Mouse (Mus musculus) erythroblast, embryonic 14.5 days (primary cell): ENCODE results near the gene Tpd52l2. TPM values are rescaled to one million over a fixed set of nuclear protein-coding genes. Genes with fewer than 3 reads are reported as not detected.
A peak's percentile ranks its signal among the peaks of the same experiment; 100 is the strongest.

Experiments used
- H3K27me3 ChIP-seq: 2 replicates; pipeline ENCODE4 v1.6.1; 2012; ENCODE audit warnings: inconsistent platforms; ENCODE audit not compliant: control insufficient read depth
- H3K36me3 ChIP-seq: 2 replicates; pipeline ENCODE4 v1.6.1; 2012; ENCODE audit warnings: mild to moderate bottlenecking, inconsistent platforms; ENCODE audit not compliant: control insufficient read depth
- H3K4me1 ChIP-seq: 2 replicates; pipeline ENCODE4 v1.6.1; 2012; ENCODE audit warnings: inconsistent platforms; ENCODE audit not compliant: control insufficient read depth
- H3K4me3 ChIP-seq: replicated peaks from 2 replicates; pipeline ENCODE3; 2012; ENCODE audit warnings: moderate library complexity, mild to moderate bottlenecking, inconsistent platforms
- H3K9me3 ChIP-seq: 2 replicates; pipeline ENCODE4 v1.6.1; 2012; ENCODE audit warnings: low read length, inconsistent platforms, mixed read lengths; ENCODE audit not compliant: control insufficient read depth
- GATA1 ChIP-seq: IDR thresholded peaks from 2 replicates; pipeline ENCODE4 v1.6.1; 2012; ENCODE audit warnings: low read length, inconsistent platforms, mixed read lengths
- TAL1 ChIP-seq: IDR thresholded peaks from 3 replicates; pipeline ENCODE4 v1.6.1; 2012; ENCODE audit warnings: low read length, inconsistent platforms, mixed read lengths
- polyA plus RNA-seq: library from polyadenylated mRNA; stranded (reverse); fragments of >175 nt; gene quantifications from 2 replicates; pipeline ENCODE4 v1.2.3, GENCODE M21; 2012

Tpd52l2 gene
- polyA plus RNA-seq, 1 experiment, result 5.4 TPM

GRCm38 (mm10) chr2:181496281-181496680 lies 661 bp upstream of the Tpd52l2 start:
- Histone ChIP-seq H3K4me3 (peak overlapping the region; percentile 85), H3K4me1 (peaks cover 56% of the 10 kb centered on the region), H3K36me3 (peaks cover 26% of the 10 kb centered on the region), H3K27me3 (no peaks in the 10 kb centered on the region), H3K9me3 (no peaks in the 10 kb centered on the region)
- TF ChIP-seq TAL1 (no peak), GATA1 (no peak)

- Histone ChIP-seq H3K4me1 (peaks cover 45% of the 10 kb centered on the region), H3K36me3 (peaks cover 38% of the 10 kb centered on the region), H3K9me3 (no peaks in the 10 kb centered on the region), H3K4me3 (peak overlapping the region; percentile 85), H3K27me3 (no peaks in the 10 kb centered on the region)
- no peak for TF ChIP-seq TAL1
- TF ChIP-seq GATA1, result no peak
Measured at GRCm38 (mm10) chr2:181497548-181497875, 570 bp downstream of the Tpd52l2 start.

- H3K4me3 ChIP-seq, result peak overlapping the region; percentile 85
- TF ChIP-seq GATA1, result no peak
- TF ChIP-seq TAL1, result no peak
- H3K9me3 ChIP-seq, result no peaks in the 10 kb centered on the region
- peaks cover 37% of the 10 kb centered on the region for H3K4me1 ChIP-seq
- H3K27me3 ChIP-seq, result no peaks in the 10 kb centered on the region
- H3K36me3 ChIP-seq, result peaks cover 49% of the 10 kb centered on the region
Measured at GRCm38 (mm10) chr2:181498644-181499043, 1.7 kb downstream of the Tpd52l2 start.

- H3K9me3 ChIP-seq, result no peaks in the 10 kb centered on the region
- no peak overlapping the region for H3K4me3 ChIP-seq
- no peaks in the 10 kb centered on the region for H3K27me3 ChIP-seq
- TF ChIP-seq TAL1, result no peak
- no peak for TF ChIP-seq GATA1
- H3K36me3 ChIP-seq, result peaks cover 98% of the 10 kb centered on the region
- H3K4me1 ChIP-seq, result no peaks in the 10 kb centered on the region
Measured at GRCm38 (mm10) chr2:181509191-181509590, 12.2 kb downstream of the Tpd52l2 start.

GRCm38 (mm10) chr2:181511231-181511630 lies 14.3 kb downstream of the Tpd52l2 start:
- TF ChIP-seq GATA1 (no peak), TAL1 (no peak)
- Histone ChIP-seq H3K4me1 (no peaks in the 10 kb centered on the region), H3K9me3 (no peaks in the 10 kb centered on the region), H3K27me3 (no peaks in the 10 kb centered on the region), H3K4me3 (no peak overlapping the region), H3K36me3 (peaks cover 98% of the 10 kb centered on the region)

- Histone ChIP-seq H3K9me3 (no peaks in the 10 kb centered on the region), H3K27me3 (no peaks in the 10 kb centered on the region), H3K4me3 (peak overlapping the region; percentile 95), H3K36me3 (peaks cover 62% of the 10 kb centered on the region), H3K4me1 (peaks cover 44% of the 10 kb centered on the region)
- TF ChIP-seq TAL1 (no peak), GATA1 (no peak)
Measured at GRCm38 (mm10) chr2:181519201-181519600, 22.3 kb downstream of the Tpd52l2 start.

GRCm38 (mm10) chr2:181520118-181520935 lies 23.4 kb downstream of the Tpd52l2 start, which contains the start of gene Dnajc5:
Gene Dnajc5, plus strand, starts transcription at chr2:181520485.
- Histone ChIP-seq H3K4me1 (peaks cover 46% of the 10 kb centered on the region), H3K27me3 (no peaks in the 10 kb centered on the region), H3K36me3 (peaks cover 57% of the 10 kb centered on the region), H3K4me3 (peak within 1 kb of the TSS; percentile 95), H3K9me3 (no peaks in the 10 kb centered on the region)
- TF ChIP-seq TAL1, result no peak
- TF ChIP-seq GATA1, result no peak

GRCm38 (mm10) chr2:181520936-181521227 lies 23.9 kb downstream of the Tpd52l2 start:
- H3K4me3 ChIP-seq, result peak overlapping the region; percentile 95
- H3K9me3 ChIP-seq, result no peaks in the 10 kb centered on the region
- TF ChIP-seq GATA1 (no peak), TAL1 (no peak)
- H3K36me3 ChIP-seq, result peaks cover 56% of the 10 kb centered on the region
- no peaks in the 10 kb centered on the region for H3K27me3 ChIP-seq
- H3K4me1 ChIP-seq, result peaks cover 49% of the 10 kb centered on the region

GRCm38 (mm10) chr2:181521491-181521890 lies 24.5 kb downstream of the Tpd52l2 start:
- H3K27me3 ChIP-seq, result no peaks in the 10 kb centered on the region
- TF ChIP-seq GATA1, result no peak
- no peak for TF ChIP-seq TAL1
- H3K4me3 ChIP-seq, result peak overlapping the region; percentile 95
- H3K36me3 ChIP-seq, result peaks cover 52% of the 10 kb centered on the region
- H3K9me3 ChIP-seq, result no peaks in the 10 kb centered on the region
- peaks cover 49% of the 10 kb centered on the region for H3K4me1 ChIP-seq
